Mouse (Mus musculus) testis, adult 2 months (tissue): ENCODE results near the gene Myg1. TPM values are rescaled to one million over a fixed set of nuclear protein-coding genes. Genes with fewer than 3 reads are reported as not detected.

Experiments
- H3K27ac ChIP-seq: fragments of 200-500 bp; 2 replicates; pipeline ENCODE4 v1.5.1; 2012; ENCODE audit warnings: low read depth, low read length; ENCODE audit not compliant: control insufficient read depth, insufficient read depth
- H3K27me3 ChIP-seq: fragments of 200-500 bp; 2 replicates; pipeline ENCODE4 v1.6.1; 2012; ENCODE audit warnings: mild to moderate bottlenecking, low read length, moderate library complexity; ENCODE audit not compliant: control insufficient read depth, insufficient read depth
- H3K36me3 ChIP-seq: fragments of 200-500 bp; 2 replicates; pipeline ENCODE4 v1.6.1; 2012; ENCODE audit warnings: mild to moderate bottlenecking, low read length; ENCODE audit not compliant: control insufficient read depth, insufficient read depth
- H3K4me1 ChIP-seq: fragments of 200-500 bp; 2 replicates; pipeline ENCODE4 v1.6.1; 2012; ENCODE audit warnings: low read length; ENCODE audit not compliant: control insufficient read depth, insufficient read depth
- H3K4me3 ChIP-seq: fragments of 200-500 bp; 2 replicates; pipeline ENCODE4 v1.5.1; 2012; ENCODE audit warnings: low read depth, mild to moderate bottlenecking, low read length, moderate library complexity, mixed read lengths; ENCODE audit not compliant: control insufficient read depth
- CTCF ChIP-seq: fragments of 200-500 bp; IDR thresholded peaks from 2 replicates; pipeline ENCODE4 v1.5.1; 2012; ENCODE audit warnings: low read depth, mild to moderate bottlenecking, inconsistent platforms, low read length, moderate library complexity; ENCODE audit not compliant: control insufficient read depth, insufficient read depth, insufficient replicate concordance
- POLR2A ChIP-seq: fragments of 200-500 bp; IDR thresholded peaks from 2 replicates; pipeline ENCODE4 v1.6.1; 2012; ENCODE audit warnings: low read depth, mild to moderate bottlenecking, inconsistent platforms, low read length, moderate library complexity; ENCODE audit not compliant: control insufficient read depth
- polyA plus RNA-seq: library from polyadenylated mRNA; depleted of rRNA; stranded (reverse); fragments of >200 nt; gene quantifications from 2 replicates; pipeline ENCODE4 v1.2.3, GENCODE M21; 2012; rRNA removed

Myg1 gene
- polyA plus RNA-seq = 30.3 and 34.3 TPM in 2 replicates

DNA sequence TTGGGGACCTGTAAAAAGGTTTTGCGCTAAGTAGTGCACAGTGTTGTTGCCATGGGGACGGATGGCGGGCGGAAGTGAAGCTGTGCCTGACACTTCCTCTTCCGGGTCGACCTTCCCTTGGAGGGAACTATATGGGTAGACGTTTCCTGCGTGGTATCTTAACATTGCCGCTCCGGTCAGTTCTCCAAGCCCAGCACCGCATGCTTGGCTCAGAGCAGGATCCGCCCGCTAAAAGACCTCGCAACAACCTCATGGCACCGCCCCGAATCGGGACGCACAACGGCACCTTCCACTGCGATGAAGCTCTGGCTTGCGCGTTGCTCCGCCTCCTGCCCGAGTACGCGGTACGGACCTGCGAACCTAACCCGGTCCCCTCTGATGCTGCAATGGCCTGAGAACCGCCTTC, at the start of gene Myg1:
Myg1 (plus strand) TSS at position 100 of the 406 bp plus-strand sequence.
- Histone ChIP-seq H3K27ac (peak within 1 kb of the TSS; percentile 84), H3K4me3 (peak within 1 kb of the TSS; percentile 95), H3K27me3 (no peaks in the 10 kb centered on the region), H3K36me3 (no peaks in the 10 kb centered on the region), H3K4me1 (peaks cover 13% of the 10 kb centered on the region)
- TF ChIP-seq POLR2A = peak; percentile 87
- no peak for TF ChIP-seq CTCF

DNA sequence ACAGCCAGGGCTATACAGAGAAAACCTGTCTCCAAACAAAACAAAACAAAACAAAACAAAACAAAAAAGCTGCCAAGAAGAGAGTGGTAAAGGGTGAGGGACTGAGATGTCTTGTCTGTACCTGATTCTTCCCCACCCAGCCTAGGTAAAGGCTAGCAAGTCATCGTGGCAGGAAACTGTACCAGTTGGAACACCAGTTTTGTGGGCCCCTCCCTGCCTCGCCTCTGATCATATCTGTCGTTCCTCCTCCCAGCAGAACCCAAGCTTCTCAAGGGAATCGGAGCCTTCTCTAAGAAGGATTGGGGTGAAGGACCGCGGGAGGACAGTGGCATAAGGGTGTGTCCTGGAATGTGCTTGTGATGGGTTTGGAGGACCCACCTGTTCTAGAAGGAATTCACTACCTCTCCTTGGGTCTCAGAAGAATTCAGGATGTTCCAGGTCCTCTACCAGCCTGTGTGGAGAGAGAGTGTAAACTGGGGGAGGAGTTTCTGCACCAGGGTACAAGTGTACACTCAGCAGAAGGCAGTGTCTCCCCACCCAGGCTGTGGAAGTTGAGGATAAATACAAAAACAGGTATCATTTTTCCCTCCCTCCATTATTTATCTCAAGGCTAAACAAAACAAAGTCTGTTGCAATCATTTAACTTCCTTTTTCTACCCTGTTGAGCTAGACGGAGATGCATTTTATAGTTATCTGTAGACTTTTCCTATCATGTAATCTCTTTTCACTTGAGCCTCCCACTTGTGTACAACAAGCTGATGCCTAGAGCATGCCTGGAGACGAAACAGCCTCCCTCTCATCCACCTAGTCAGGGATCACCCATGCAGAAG, 48.8 kb upstream of the Myg1 start:
- Histone ChIP-seq H3K4me1 (peaks cover 11% of the 10 kb centered on the region), H3K36me3 (no peaks in the 10 kb centered on the region), H3K27ac (no peak overlapping the region), H3K4me3 (no peak overlapping the region), H3K27me3 (no peaks in the 10 kb centered on the region)
- TF ChIP-seq CTCF (no peak), POLR2A (no peak)

GRCm38 (mm10) chr15:102283648-102284047, 47.9 kb upstream of the Myg1 start:
- Histone ChIP-seq H3K36me3 (no peaks in the 10 kb centered on the region), H3K4me3 (no peak overlapping the region), H3K27ac (no peak overlapping the region), H3K27me3 (no peaks in the 10 kb centered on the region), H3K4me1 (peaks cover 10% of the 10 kb centered on the region)
- TF ChIP-seq POLR2A = no peak

DNA sequence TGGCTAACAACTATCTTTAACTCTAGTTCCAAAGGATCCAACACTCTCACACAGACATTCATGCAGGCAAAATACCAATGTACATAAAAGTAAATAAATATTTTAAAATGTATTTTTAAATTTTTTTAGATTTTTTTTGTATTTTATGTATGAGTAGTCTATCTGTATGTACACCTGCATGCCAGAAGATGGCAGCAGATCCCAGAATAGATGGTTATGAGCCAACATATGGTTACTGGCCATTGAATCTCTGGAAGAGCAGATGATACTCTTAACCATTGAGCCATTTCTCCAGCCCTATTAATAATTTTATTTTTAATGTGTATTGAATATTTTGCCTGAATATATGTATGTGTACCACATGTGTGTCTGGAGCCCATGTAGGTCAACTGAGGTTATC, 44.1 kb upstream of the Myg1 start:
- no peak overlapping the region for H3K4me3 ChIP-seq
- TF ChIP-seq POLR2A (no peak), CTCF (no peak)
- H3K36me3 ChIP-seq = no peaks in the 10 kb centered on the region
- no peaks in the 10 kb centered on the region for H3K27me3 ChIP-seq
- no peaks in the 10 kb centered on the region for H3K4me1 ChIP-seq
- no peak overlapping the region for H3K27ac ChIP-seq

DNA sequence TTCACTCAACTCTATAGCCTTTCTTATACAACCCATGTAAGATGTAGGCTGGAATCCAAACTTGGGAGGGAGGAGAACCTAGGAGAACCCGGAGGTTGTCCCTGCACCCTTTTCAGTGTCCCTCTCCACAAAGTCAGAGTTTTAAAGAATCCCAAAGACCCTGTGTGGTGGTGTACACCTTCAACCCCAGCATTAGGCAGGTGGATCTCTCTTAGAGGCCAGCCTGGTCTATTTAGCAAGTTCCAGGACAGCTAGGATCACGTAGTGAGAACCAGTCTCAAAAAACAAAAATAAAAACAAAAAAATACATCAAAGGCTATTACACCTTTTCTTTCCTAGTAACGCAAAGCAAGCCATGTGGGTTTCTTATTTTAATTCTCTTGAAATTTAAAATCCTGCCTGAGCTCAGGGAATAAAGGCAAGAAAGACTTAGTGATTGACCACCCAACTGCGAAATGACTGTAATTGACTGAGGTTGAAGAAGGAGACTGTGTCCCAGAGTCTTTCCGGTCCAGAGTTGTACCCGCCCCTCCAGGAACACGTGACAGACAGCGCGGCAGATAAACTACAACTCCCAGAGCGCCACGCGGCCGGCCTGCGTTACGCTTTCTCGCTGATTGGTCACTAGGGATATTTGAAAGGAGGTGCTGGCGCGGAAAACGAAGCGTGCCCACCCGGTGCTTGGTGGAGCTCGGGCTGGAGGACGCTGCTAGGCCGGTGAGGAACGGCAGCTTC, 35.7 kb upstream of the Myg1 start, which contains the start of gene Espl1:
Espl1 (plus strand) TSS at position 634 of the 735 bp plus-strand sequence.
- Histone ChIP-seq H3K36me3 (peaks cover 2% of the 10 kb centered on the region; the same call in 1 of the 2 replicates), H3K27me3 (no peaks in the 10 kb centered on the region), H3K4me3 (peak within 1 kb of the TSS; percentile 87), H3K27ac (peak within 1 kb of the TSS; percentile 70), H3K4me1 (no peaks in the 10 kb centered on the region)
- TF ChIP-seq CTCF = no peak
- TF ChIP-seq POLR2A = peak; percentile 80

- Histone ChIP-seq H3K36me3 (peaks cover 2% of the 10 kb centered on the region; the same call in 1 of the 2 replicates), H3K4me3 (peak overlapping the region; percentile 87), H3K27ac (peak overlapping the region; percentile 70), H3K4me1 (no peaks in the 10 kb centered on the region), H3K27me3 (no peaks in the 10 kb centered on the region)
- TF ChIP-seq CTCF = no peak
- no peak for TF ChIP-seq POLR2A
Observed at GRCm38 (mm10) chr15:102296368-102297006, 35.0 kb upstream of the Myg1 start.

GRCm38 (mm10) chr15:102302542-102302941, 29.0 kb upstream of the Myg1 start:
- Histone ChIP-seq H3K4me3 (no peak overlapping the region), H3K4me1 (no peaks in the 10 kb centered on the region), H3K36me3 (peaks cover 12% of the 10 kb centered on the region), H3K27ac (no peak overlapping the region), H3K27me3 (no peaks in the 10 kb centered on the region)
- TF ChIP-seq POLR2A (no peak), CTCF (no peak)
